Mouse (Mus musculus): ENCODE measurements around the gene Vti1b. TPM values are rescaled to one million over a fixed set of nuclear protein-coding genes. Genes with fewer than 3 reads are reported as not detected.

Gene Vti1b
- total RNA-seq, 2 experiments from 2014 or later = 186 to 187 TPM

DNA sequence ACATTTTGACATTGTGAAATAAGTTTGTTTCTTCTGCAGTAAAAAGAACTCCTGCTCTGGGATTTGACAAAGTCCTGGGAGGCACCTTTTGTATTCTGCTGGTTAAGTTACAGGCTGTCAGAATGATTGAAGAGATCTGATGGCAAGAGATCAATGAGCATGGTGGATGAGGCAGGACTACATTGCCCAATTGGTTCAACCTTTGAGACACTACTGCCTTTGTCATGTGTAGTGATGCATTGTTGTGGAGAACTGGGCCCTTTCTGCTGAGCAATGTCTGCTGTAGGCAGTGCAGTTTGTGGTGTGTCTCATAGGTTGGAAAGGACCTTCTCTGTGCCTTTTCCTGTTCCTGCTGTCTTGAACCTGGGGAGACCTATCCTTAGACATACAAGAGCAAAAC is 31.1 kb downstream of the Vti1b start:
- no peak for DNase-seq (ENCODE audit: extremely low spot score in 1 of 2, low spot score in 2 of 2)
- intact Hi-C loops (cut with DNase I) = no loop called here

- intact Hi-C loops (cut with DNase I) = no loop called here
- DNase-seq (ENCODE audit: extremely low spot score in 1 of 2, low spot score in 2 of 2) = no peak
Measured at GRCm38 (mm10) chr12:79140811-79141210, 31.7 kb downstream of the Vti1b start.

GRCm38 (mm10) chr12:79139417-79139816 is 33.0 kb downstream of the Vti1b start:
- intact Hi-C loops (cut with DNase I) = no loop called here
- DNase-seq (ENCODE audit: extremely low spot score in 1 of 2, low spot score in 2 of 2) = no peak

GRCm38 (mm10) chr12:79138999-79139398 is 33.5 kb downstream of the Vti1b start:
- intact Hi-C loops (cut with DNase I) = no loop called here

DNA sequence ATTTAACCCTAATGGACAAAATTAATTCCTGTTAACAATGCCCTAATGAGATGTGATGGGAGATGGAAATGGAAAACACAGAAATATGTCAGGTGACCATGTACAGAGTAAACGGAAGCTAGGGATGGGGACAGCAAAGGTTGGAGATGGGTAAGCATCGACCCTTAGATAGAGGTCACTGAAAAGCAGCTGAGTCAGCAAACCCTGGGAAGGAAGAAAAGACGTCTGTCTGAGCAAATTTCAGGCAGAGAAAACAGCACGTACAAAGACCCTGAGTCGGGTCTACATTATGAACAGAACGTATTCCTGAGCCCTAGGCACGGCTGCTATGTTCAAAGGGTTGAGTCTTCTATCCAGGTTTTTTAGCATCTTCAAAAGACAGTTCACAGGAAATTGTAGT is 35.5 kb downstream of the Vti1b start:
- intact Hi-C loops (cut with DNase I) = no loop called here

More at GRCm38 (mm10) chr12:79138999-79139398, 33.5 kb downstream of the Vti1b start:
- no peak for DNase-seq (ENCODE audit: extremely low spot score in 1 of 2, low spot score in 2 of 2)

DNA sequence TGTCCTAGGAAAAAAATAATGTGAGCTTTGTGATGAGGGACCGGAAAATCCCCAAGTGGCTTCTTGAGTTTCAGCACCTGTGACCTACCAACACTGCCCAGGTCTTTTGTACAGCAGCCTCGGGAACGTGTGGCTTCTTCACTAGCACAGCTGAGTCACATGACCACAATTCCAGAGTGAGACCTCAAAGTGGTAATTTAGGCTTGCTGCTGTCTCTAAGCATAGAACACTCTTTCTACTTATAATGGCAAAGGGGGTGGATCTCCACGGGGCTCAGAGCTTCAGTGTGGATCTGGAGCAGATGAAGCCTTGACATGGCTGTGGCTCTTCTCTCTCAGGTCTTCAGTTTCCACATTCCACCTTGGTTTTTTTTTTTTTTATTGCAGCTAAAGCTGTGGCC is 37.4 kb downstream of the Vti1b start:
- no peak for DNase-seq (ENCODE audit: extremely low spot score in 1 of 2, low spot score in 2 of 2)

More for the DNA sequence above, 35.5 kb downstream of the Vti1b start:
- no peak for DNase-seq (ENCODE audit: extremely low spot score in 1 of 2, low spot score in 2 of 2)

DNA sequence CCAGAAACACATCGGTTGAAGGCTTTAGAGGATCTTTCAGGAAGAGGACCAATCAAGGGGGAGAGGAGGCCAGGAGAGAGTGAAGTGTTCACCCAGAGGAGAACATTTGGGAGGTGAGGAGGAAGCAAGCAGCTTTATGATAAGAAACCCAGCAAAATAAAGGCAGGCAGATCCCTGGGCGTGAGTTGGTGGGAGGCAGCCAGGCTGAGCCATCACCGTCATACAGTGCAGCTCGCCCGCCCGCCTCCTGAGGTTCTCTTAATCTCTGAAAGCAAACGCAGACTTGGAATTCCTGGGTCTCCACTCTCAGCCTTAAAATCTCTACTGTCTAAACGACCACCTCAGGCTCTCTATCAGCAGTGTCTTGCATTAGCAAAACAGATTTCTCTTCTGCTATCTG is 37.8 kb downstream of the Vti1b start:
- intact Hi-C loops (cut with DNase I) = no loop called here

More for the DNA sequence above, 37.4 kb downstream of the Vti1b start:
- intact Hi-C loops (cut with DNase I) = no loop called here

DNA sequence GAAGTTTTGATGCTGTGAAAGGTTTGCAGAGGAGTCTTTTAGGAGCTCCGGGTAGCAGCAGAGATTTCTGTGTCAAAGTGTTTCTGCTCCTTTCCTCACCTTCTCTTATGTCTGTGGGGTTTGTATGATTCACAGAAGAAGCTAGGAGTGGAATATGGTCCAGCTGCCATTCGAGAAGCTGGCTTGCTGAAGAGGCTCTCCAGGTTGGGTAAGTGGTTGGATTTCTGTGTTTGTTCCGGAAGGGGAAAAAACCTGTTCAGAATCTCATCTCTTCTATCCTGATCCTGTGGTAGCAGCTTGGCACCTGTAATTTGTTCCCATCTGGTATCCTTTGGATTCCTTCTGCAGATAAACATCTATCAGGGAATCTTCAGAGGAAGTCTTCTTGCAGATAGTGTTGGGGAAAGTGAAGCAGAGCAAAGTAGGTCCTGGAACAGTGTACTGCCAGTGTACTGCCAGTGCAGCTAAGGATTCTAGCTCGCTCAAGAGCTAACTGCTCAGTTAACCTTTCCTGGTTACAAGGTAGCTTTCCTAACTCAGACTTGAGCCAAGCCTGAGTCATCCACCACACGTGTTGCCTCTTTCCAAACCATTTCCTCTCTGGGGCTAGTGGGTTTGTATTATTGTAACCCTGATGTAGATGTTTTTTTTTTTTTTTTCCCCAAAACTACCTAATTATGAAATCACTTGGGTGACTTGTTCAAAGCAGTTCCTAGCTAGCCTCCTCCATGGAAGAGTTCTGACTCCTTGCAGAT is 40.6 kb downstream of the Vti1b start:
- intact Hi-C loops (cut with DNase I) = no loop called here
- DNase-seq (ENCODE audit: extremely low spot score in 1 of 2, low spot score in 2 of 2) = no peak

More for the DNA sequence above, 37.8 kb downstream of the Vti1b start:
- DNase-seq (ENCODE audit: extremely low spot score in 1 of 2, low spot score in 2 of 2) = no peak

DNA sequence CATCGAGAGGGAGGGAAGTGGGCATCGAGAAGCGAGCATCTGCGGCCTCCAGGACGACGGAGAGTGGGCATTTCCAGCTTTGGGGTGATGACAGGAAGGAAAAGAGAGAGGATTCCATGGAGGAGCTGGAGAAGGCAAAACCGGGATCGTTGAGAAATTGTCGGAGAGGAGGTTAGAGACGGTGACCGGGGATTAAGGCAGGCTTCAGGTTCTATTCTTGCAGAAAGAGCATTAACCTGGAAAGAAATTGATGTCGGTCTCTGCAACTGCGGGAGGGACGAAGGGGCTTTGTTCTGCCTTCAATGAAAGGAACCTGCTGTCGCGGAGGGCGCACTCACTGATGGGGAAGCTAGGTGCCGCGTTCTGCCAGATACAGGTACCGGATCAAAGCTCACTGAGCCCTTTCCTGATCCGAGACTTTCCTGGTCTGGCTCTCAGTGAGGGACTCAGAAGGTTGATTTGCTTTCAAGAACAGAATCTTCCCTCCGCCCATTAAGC is 41.2 kb downstream of the Vti1b start:
- DNase-seq (ENCODE audit: extremely low spot score in 1 of 2, low spot score in 2 of 2) = no peak
- intact Hi-C loops (cut with DNase I) = no loop called here

DNA sequence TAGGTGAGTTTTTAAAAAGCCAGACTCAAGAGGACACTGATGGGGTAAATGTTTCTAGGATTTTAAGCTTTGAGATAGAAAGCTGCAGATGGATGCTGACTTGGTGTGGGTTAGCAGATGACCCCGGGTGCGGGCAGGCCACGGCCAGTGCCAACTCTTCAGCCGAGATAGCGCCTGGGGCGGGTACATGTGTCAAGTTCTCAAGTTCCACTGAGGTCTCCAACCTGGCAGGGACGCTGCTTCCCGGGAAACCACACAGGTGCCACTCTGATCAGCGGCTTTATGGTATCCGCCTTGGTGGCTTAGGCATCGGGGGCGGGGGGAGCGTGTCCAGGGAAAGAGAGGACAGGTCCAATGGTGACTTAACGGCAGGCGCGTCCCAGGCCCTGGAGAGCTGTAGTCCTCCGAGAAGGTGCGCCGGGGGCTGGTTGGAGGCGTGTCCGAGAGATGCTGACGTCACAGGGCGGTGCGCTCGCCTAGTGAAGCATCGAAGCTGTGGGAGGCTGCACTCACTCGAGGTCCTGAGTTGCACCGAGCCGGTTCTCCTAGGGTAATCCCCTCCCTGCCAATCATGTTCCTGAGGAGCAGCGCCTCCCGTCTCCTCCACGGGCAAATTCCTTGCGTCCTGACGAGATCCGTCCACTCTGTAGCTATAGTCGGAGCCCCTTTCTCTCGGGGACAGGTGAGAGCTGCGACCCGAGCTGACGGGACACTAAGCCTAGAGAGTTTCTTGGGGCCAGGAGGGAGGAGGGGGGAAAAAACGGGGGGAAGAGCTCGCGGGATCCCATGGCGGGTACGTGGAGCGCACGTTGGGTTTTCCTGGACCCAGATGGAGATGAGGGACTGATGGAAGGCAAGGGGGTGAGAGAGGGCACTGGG is 41.9 kb downstream of the Vti1b start, which contains the start of gene Arg2:
Arg2 (plus strand) TSS at position 479 of the 879 bp plus-strand sequence.
- DNase-seq (ENCODE audit: extremely low spot score in 1 of 2, low spot score in 2 of 2) = peak; percentile 60 to 78
- intact Hi-C loops (cut with DNase I) = no loop called here

- peak in 1 of 2 experiments; percentile 9 for DNase-seq (ENCODE audit: extremely low spot score in 1 of 2, low spot score in 2 of 2)
- intact Hi-C loops (cut with DNase I) = no loop called here
Measured at GRCm38 (mm10) chr12:79122820-79123219, 49.6 kb downstream of the Vti1b start.

DNA sequence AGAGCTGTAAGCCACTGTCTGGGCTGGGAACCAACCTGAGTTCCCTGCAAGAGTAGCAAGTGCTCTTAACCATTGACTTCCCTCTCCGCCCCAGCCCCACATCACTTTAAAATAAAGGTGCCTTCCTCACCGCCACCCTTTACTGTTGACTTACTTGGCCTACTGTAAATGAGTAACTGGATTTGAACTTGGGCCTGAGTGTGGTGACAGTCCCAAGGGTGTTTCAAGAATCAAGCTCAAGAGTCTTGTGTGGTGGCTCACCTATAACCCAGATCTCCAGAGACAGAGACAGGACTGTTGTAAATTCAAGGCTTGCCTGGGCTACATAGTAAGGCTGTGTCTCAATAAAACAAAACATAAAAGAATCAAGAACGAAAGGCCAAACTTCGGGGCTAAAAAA is 53.5 kb downstream of the Vti1b start:
- intact Hi-C loops (cut with DNase I) = no loop called here
- DNase-seq (ENCODE audit: extremely low spot score in 1 of 2, low spot score in 2 of 2) = no peak

Other genes starting within 250 kb of the Vti1b start
- 100 to 1,000 TPM; 105 to 109 TPM for gene Tmem229b, start 165.0 kb downstream of the Vti1b start, total RNA-seq (2021)
- gene Plekhh1, start 143.5 kb downstream of the Vti1b start, total RNA-seq (2021) = 1 to 10 TPM; 3.2 to 3.3 TPM
- 10 to 100 TPM in 1 of 2 experiments, 1 to 10 TPM in 1; 9.0 to 10.8 TPM for gene Pigh, start 83.0 kb downstream of the Vti1b start, total RNA-seq (2021)
- gene Arg2, start 41.9 kb downstream of the Vti1b start, total RNA-seq (2021) = 10 to 100 TPM; 10.0 to 10.3 TPM
- gene Rdh11, start 19.6 kb upstream of the Vti1b start, total RNA-seq (2021) = 10 to 100 TPM; 32.1 to 34.3 TPM
- gene Rdh12, start 36.2 kb upstream of the Vti1b start, total RNA-seq (2021) = 1 to 10 TPM in 1 of 2 experiments, under 1 TPM in 1; 0.86 to 1.5 TPM
- 10 to 100 TPM; 22.2 to 22.7 TPM for gene Zfyve26, start 123.6 kb upstream of the Vti1b start, total RNA-seq (2021)
- under 1 TPM; 0.43 to 0.71 TPM for gene Rad51b, start 124.6 kb upstream of the Vti1b start, total RNA-seq (2021)